Mouse (Mus musculus) thymus, postnatal 4 days (tissue): ENCODE results near the gene Plcl2.
"Not testable (repeated sequence)": the region's sequence is repeated elsewhere in the genome, so short reads cannot be mapped to it uniquely, and the experiment has no call there.

Experiments
- DNase-seq: peaks from one replicate; pipeline ENCODE4 v3.0.0; 2021

The Plcl2 gene

DNA sequence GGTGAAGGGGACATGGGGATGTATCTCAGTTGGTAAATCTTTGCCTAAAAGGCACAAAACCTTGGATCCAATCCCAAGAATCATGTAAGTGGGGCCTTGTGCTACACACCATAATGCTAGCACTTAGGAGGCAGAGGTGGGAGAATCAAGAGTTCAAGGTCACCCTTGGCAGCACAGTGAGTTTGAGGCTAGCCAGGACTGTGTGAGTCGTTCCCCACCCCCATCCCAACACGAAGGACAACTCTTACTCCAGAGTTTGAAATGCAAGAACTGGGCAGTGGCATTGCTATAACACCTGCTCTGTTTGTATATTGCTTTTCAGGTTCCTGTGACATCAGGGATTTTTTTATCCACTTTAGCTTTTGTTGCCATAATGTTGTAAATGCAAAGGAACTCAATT is 28.6 kb downstream of the Plcl2 start:
- no peak for DNase-seq

DNA sequence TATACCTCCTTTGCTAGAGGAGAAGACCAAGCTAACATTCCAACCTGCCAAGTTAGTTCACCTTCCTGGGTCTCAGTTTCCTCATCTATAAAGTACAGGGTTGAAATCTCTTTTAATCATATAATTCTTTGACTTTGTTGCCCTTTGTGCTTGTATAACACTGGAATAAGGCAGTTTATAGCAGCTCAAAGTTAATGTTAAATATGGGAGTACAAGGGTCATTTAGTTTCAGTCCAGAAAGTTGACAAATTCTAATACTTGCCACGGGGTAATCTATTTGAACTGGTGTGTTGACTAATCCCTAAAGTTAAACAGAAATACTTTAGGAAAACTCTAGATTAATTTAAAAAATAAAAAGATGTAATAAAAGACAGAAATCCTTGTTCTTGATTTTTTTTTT is 35.7 kb downstream of the Plcl2 start:
- DNase-seq = no peak

DNA sequence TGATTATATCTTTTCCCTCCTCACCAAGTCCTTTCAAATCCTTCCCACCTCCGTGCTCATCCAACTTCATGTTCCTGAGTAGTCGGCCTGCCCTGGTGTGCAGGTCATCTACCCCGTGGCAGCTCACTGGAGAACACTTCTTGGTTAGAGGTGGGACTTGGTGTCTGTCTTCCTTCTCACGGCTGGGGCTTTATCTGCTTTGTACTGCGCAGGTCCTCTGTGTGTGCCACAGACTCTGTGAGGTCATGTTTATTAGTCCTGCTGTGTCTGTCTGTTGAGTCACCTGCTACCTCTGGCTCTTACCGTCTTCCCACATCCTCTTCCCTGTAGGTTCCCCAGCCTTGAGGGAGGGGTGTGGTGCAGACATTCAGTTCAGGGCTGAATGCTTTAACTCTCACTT is 36.1 kb downstream of the Plcl2 start:
- DNase-seq = no peak

DNA sequence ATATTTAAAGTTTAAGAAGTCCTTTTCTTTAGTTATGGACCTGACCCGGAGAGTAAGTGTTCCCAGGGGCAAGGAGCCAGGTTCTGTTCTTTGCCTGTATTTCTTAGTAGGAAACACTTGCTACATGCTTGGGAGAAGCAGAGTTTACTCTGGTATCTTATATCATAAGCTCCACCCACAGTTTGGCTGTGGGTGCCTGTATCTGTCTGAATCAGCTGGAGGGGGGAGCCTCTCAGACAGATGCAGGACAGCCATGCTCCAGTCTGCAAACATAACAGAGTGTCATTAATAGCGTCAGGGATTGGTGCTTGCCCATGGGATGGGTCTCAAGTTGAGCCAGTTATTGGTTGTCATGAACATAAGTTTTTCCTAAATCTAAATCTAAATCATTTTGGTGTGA is 42.9 kb downstream of the Plcl2 start:
- no peak for DNase-seq

DNA sequence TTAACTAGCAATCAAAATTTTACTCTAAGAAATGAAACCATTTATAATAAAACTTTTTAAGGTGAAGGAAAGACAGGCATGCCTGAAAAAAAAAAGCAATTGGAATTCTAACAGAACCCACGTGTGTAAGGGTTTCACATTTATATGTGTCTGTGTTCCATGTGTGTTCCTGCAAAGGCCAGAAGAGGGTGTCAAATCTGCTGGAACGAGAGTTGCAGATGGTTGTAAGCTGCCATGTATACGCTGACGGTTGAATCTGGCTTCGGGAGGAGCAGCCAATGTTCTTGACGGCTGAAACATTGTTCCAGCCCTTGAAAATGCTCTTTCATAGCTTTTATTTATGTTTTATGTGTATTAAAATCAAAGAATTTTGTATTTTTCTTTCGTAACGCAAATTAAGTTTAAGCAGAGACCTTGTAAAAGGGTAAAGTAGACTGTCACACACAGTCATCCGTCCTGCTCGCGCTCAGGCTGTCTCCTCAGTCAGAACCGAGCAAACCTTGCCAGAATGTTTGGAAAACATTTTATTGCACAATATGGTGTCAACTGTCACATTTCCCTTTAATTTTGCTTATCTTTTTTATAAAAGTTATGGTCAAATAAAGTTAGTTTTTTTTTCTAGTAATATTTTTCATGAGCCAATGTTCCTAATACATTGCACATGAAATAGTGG is 48.5 kb downstream of the Plcl2 start:
- no peak for DNase-seq

DNA sequence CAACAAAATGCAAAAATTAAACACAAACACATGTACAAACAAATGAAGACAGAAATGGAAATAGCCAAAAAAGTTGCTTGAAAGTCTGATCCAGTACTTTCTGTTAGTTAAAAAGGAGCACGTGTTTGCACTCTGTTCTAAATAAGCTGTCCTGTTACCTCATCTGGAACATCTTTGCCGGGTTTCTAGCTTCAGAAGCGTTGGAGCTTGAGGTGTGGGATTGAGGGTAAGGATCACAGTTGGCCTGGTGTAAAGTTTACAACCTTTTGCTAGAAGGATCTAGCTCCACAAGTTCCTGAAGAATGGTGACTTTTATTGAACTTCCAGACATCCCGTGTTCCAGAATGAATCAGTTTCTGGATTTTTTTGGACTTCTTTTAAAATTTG is 49.0 kb downstream of the Plcl2 start:
- DNase-seq = no peak

DNA sequence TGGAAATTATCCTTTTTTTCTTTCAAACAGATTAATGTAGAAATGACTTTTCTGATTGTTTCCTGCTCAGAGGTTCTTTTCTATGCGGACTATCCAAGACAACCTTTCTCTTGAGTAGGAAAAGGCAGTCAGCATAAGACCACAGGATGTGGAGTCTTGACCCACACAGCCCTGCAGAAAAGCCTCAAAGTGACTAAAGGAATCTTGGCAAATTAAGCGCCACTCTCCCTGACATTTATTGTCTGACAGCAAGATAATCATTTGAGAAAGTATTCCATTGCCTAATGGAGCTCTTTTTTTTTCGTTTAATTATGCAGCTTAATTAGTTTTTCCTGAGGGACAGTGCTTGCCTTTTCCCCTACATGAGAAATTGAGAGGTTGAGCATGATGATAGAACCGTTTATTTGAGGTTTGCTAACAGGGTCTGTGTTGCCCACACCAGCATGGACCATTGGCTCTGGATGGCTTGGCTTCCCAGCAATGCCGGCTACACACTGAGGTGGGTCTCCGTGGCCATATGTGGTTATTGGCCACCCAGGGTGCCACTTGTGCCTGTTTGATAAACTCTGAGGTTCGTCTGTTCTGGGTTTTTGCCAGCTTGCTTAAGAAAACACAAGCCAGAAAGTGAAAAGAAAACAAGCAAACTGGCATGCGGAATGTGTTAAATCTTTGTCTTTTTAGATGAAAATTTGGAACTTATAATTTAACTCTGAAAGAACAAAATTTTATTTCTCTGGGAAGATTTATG is 56.3 kb downstream of the Plcl2 start:
- DNase-seq = no peak

DNA sequence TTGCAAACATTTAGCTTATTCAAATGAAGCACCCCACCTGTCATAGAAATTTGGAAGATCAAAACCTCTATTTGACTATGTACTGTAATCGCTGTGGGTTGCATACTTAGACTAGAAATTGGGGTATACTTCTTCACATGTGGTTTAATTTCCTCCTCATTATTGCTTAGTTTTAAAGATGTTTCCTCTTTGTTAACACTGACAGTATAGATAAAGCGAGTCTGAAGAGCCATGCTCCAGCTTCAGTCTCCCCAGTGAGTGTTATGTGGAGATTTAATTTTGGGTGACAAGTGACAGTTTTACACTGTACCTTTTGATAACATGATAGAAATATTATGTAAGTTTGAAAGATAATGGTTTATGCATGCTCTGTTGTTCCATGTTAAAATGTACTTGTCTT is 59.6 kb downstream of the Plcl2 start:
- DNase-seq = no peak

DNA sequence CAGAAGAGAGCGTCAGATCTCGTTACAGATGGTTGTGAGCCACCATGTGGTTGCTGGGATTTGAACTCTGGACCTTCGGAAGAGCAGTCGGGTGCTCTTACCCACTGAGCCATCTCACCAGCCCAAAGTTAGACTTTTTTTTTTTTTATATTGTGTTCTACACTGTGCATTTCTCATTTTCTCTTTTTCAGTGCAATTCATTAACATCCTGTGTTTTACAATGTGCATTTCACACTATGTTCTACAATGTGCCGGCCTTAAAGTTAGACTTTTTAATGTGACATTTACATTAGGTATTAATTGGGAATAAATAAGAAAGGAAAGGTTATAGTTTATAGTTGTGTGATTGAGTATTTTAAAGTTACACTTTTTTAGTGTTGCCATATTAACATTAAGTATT is 61.0 kb downstream of the Plcl2 start:
- DNase-seq = not testable (repeated sequence)

DNA sequence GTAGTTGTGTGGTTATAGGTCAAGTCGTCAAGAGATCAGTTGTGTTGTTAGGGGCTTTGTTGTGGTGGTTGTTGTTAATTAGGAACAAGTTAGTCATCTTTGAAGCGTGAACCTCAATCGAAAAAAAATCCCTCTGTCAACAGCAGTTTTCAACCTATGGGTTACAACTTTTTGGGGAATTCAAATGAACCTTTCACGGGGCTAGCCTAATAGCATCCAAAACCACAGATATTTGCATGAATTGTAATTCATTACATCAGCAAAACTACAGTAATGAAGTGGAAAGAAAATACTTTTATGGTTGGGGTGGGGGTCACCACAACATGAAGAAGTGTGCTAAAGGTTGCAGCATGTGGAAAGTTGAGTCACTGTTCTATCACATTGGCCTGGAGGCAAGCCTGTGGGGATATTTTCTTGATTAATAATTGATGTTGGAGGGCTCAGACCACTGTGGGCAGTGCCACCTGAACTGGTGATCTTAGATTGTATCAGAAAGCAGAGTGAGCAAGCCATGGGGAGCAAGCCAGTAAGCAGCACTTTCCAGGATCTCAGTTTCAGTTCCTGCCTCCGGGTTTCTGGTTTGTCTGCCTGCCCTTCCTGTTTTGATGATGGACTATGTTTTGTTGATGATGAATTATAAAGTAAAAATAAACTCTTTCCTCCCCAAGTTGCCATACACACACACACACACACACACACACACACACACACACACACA is 61.6 kb downstream of the Plcl2 start:
- DNase-seq = no peak

DNA sequence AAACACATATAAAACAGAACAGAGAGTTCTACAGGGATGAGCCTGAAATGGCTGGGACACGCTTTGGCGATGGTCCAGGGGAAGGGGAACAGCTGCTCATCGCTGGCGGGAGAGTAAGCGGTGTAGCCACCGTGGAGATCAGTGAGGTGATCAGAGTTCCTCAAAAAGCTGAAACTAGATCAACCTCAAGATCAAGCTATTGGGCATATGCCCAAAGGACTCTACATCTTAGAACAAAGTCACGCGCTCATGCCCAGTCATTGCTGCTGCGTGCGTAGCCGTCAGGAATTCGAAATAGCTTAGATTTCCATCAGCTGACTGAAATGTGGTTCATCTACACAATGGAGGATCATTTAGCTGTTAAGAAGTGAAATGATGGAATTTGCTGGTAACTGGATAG is 65.0 kb downstream of the Plcl2 start:
- no peak for DNase-seq

DNA sequence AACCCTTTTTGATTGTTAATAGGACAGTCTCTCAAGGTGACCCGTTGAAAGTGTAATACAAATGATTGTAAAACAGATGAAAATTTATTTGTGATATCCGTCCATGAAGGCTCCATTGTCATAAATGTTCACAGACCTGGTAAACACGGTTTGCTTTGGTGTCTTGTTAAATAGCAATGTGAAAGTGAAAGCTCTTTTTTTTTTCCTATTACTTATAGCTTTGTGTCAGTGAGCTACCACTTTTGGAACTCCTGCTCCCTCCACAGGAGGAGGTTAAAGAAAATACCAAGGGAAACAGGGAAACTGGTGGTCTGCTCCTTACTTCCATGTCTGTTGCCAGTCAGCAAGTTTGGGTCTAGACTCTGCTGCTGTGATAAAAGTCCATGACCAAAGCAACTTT is 71.2 kb downstream of the Plcl2 start:
- DNase-seq = no peak

DNA sequence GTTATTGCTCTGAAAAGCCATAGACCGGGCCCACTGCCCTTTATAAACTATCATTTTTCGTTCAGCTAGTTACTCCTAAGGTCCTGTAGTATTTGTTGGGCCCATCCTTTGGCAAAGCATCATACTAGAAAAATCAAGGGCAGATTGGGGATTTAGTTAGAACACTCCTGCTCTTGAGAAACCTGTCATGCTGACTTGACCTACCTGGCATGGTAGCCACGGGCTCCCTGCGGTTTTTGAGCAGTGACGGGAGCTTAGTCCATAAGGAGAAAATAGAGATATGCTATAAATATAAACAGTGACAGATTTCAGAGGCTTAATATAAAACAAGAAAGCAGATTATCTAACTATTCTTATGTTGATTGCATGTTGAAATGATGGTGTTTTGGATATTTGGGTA is 77.6 kb downstream of the Plcl2 start:
- no peak for DNase-seq

DNA sequence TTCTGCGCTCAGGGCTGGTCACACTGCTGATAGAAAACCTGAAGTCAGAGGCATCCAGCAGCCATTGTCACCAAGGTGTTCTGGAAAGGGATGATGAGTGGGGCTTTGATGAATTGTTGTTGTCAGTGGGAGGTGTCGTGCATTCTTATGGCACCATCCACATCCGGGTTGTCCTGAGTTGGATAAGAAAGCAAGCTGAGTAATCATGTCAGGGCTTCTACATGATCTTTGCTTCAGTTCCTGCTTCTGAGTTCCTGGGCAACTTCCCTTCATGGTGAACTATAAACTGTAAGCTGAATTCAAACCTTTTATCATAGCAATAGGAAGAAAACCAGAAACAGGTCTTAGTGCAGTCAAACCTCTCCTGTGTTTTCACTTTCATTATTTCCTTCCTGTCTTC is 78.7 kb downstream of the Plcl2 start:
- DNase-seq = no peak

DNA sequence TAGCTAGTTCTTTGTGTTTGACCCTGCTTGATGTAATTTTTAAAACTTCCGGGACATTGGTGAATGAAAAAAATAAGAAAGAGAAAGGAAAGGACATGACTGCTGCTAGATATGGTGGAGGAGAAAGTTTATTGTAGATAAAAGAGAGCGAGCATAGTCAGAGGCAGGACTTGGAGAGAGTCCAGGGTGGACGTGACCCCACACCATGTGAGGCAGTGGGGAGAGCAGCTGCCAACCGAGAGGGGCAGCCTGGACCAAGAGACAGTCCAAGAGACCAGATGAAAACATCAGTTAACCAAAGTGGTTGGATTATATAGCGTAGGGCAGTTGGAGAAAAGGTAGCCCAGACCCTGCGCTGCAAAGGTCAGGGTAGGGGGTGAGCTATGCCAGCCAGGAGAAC is 91.0 kb downstream of the Plcl2 start:
- no peak for DNase-seq

DNA sequence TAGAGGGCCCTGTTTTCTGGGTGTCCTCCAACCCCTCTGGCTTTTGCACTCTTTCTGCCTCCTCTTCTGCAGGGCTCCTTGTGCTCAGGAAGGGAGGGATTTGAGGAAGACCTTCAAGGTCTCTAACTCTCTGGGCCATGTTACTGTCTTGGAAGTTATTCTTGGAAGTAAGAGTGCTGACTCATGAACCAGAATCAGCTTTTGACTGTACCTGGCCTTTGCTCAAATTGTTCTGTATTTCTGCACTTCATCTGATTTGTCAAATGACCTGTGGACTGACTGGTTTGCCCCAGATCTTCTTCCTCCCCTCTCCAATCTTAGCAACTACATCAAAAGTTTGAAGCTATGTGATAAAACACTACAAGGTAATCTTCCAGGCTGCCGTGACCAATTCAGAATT is 91.5 kb downstream of the Plcl2 start:
- DNase-seq = no peak

DNA sequence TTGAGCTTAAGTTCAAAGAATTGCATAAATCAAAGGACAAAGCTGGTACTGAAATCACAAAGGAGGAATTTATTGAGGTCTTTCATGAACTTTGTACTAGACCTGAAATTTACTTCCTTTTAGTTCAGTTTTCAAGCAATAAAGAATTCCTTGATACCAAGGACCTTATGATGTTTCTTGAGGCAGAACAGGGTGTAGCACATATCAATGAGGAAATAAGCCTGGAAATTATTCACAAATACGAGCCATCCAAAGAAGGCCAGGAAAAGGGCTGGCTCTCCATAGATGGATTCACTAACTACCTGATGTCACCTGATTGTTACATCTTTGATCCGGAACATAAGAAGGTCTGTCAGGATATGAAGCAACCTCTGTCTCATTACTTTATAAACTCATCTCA is 97.7 kb downstream of the Plcl2 start:
- DNase-seq = no peak

DNA sequence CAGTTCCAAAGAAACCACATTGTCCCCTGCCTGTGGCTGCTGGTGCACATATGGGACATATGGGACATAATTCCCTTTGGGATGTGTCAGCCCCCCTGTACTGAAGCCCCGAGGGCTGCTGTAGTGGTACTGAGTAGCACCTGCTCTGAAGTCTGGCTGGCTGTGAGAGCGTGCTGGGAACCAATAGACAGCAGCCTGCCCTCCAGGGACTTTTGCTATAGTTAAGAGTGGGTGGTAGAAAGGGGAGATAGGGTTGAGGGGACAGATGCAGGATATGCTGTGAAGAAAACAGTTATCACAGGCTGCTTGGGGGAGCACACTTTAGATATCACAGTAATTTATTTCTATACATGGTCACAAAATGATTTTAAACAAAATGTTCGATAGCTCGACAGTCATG is 100.7 kb downstream of the Plcl2 start:
- DNase-seq = no peak

DNA sequence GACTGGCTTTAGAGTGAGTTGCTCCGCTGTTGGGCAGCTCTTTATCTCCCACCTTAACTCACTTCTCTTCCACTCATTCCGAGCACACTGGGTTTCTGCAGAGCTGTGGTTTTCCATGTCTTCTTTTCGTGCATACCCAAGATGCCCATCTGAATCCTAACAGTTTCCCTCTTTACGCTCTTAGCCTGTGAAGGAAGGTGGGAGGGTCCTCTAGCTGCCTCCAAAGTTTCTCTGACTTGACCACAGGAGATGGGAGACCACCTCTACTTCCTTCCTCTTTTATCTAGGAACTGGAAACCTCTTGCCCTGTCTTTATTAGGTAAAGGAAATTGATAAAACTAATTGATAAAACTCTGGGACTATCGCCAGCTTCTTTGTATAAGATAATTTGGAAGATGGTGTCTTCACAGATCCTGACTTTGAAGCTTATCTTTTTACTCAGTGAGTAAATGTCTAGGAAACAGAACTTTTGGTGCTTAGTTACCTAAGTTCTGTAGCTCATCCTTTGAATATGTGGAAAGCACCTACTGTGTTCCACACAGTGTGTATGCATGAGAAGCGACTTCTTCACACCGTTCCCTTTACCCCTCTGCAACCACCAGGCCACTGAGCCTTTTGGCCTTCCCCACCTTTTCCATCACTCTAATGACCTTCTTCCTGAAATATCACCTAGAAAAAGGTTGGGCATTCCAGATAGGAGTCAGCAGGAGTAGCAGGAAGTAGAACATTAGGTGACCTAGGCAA is 111.8 kb downstream of the Plcl2 start:
- no peak for DNase-seq

DNA sequence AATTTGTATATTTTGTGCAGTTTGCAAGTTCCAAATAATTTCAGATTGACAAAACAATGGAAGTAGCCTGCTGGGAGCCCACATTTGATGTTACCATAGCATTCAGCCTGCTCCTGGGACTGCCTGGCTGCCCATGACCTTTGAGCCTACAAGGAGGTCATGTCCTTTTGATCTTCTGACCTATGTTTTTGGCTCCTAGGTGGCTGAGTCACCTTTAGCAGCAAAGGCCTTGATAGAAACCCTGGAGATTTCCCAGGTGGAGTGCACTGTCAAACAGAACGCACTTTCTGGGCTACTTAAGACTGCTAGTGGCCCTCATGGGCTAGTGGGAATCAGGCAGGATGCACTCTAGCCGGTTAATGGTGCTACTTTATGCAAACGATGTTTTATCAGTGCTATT is 112.8 kb downstream of the Plcl2 start:
- DNase-seq = no peak

DNA sequence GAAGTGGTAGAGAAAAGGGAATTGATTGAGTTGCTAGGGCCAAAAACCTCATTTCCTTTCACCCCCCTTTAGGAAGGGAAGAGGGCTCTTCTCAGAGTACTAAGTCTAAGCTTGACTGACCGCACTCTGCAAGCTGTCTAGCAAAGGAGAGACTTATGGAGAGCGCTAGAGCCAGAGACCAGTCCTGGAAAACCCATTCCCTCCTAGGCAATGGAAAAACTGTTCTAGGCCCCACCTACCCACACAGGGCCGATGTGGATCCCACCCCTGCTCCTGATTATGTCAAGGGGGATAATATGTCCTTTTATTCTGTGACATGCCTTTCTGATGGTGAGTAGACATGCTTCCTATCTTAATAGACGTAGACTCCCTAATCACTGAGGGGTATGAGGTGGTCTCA is 116.4 kb downstream of the Plcl2 start:
- DNase-seq = no peak

DNA sequence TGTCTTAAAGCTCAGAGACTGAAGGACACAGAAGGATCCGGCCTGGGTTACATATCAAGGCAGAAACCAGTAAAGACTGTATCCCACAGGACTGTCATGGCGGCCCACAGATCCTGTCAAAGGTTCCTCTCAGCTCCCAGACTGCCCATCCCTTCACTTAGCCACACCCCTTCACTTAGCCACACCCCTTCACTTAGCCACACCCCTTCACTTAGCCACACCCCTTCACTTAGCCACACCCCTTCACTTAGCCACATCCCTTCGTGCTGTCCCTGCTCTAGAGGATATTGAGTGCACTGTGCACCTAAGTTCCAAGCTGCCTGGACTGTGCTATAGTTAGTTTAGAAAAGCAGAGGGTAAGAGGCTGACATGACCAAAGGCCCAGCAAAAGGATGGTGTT is 118.5 kb downstream of the Plcl2 start:
- DNase-seq = no peak

DNA sequence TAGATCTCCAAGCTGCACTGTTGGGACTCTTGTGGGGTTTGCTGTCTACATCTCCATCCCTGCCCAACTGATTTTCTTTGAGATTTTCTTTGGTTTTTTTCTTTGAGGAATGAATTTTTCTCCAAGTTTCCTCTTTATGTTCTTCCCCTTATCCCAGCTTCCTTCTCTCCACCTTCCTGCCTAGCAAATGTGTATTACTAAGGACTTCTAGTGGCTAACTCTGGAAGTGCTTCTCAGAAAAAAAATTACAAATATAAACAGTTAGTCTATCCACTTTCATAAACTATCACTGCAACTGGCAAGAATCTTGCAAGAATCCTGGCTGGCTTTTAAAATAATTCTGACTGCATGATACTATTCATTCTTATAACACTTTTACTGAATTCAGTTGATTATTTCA is 119.5 kb downstream of the Plcl2 start:
- DNase-seq = no peak

DNA sequence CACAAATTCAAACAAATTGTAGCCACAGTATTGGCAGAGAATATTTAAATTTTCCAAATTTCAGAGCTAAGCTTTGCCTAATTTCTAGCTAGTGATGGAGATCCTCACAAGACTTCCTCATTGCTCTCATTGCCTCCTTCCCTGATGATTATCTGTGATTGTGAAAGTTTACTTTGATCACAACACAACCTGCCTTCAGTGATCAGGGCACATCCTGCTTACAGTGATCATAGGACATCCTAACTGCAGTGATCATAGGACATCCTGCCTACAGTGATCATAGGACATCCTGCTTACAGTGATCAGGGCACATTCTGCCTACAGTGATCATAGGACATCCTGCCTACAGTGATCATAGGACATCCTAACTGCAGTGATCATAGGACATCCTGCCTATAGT is 121.8 kb downstream of the Plcl2 start:
- not testable (repeated sequence) for DNase-seq
